Mouse (Mus musculus) heart, adult 2 months (tissue): ENCODE results near the gene Ralgapa1. TPM values are rescaled to one million over a fixed set of nuclear protein-coding genes. Genes with fewer than 3 reads are reported as not detected.

ENCODE experiments used
- DNase-seq, 2 experiments: peaks; one replicate each; pipeline ENCODE4 v3.0.0; 2021
- H3K27ac ChIP-seq: fragments of 200-600 bp; 2 replicates; pipeline ENCODE4 v1.8.1; 2022
- H3K27me3 ChIP-seq: fragments of 200-500 bp; 2 replicates; pipeline ENCODE4 v1.6.1; 2012; ENCODE audit warnings: mild to moderate bottlenecking, low read length, inconsistent platforms, mixed read lengths; ENCODE audit not compliant: control insufficient read depth, insufficient read depth
- H3K36me3 ChIP-seq: fragments of 200-500 bp; 2 replicates; pipeline ENCODE4 v1.6.1; 2012; ENCODE audit warnings: low read length, inconsistent platforms; ENCODE audit not compliant: control insufficient read depth, insufficient read depth
- H3K4me1 ChIP-seq: fragments of 200-500 bp; 2 replicates; pipeline ENCODE4 v1.6.1; 2011; ENCODE audit warnings: low read length; ENCODE audit not compliant: control insufficient read depth, insufficient read depth
- H3K4me3 ChIP-seq: fragments of 200-600 bp; 2 replicates; pipeline ENCODE4 v1.8.1; 2022
- H3K79me2 ChIP-seq: fragments of 200-500 bp; replicated peaks from 2 replicates; pipeline ENCODE4 v1.6.1; 2012; ENCODE audit warnings: mild to moderate bottlenecking, inconsistent platforms, low read length, moderate library complexity, mixed read lengths; ENCODE audit not compliant: control insufficient read depth, insufficient read depth
- H3K9ac ChIP-seq: fragments of 200-500 bp; 2 replicates; pipeline ENCODE4 v1.6.1; 2012; ENCODE audit warnings: low read depth, mild to moderate bottlenecking, control low read depth, inconsistent platforms, low read length, mixed read lengths
- CTCF ChIP-seq: fragments of 200-600 bp; IDR thresholded peaks from 2 replicates; pipeline ENCODE4 v1.8.1; 2022; ENCODE audit warnings: antibody characterized with exemption, mild to moderate bottlenecking, moderate library complexity
- EP300 ChIP-seq: fragments of 200-500 bp; IDR thresholded peaks from 2 replicates; pipeline ENCODE4 v1.6.1; 2011; ENCODE audit warnings: low read depth, low read length, control low read depth; ENCODE audit not compliant: insufficient read depth
- POLR2A ChIP-seq: fragments of 200-500 bp; IDR thresholded peaks from 2 replicates; pipeline ENCODE4 v1.6.1; 2011; ENCODE audit warnings: mild to moderate bottlenecking, low read depth, low read length, control low read depth; ENCODE audit not compliant: insufficient read depth
- WGBS: fragments of 180-500 bp; shearing (Covaris S2); methylation state at CpG from one replicate; pipeline ENCODE4 v1.1.7; 2018; 5-methylcytosine and 5-hydroxymethylcytosine counted together
- intact Hi-C: fragments of 180-260 bp; cut with DNase I; formaldehyde crosslinking; loops from one replicate; pipeline ENCODE4 v1.15.1; 2025
- polyA plus RNA-seq: library from polyadenylated mRNA; depleted of rRNA; stranded (reverse); fragments of >200 nt; gene quantifications from 2 replicates; pipeline ENCODE4 v1.2.3, GENCODE M21; 2012
- total RNA-seq, 2 experiments: library from RNA; stranded (reverse); gene quantifications; 2 replicates each; pipeline ENCODE4 v1.2.3; 2021

Ralgapa1 gene
- total and polyA plus RNA-seq, 3 experiments: 38.8 to 57.0 (median 55.9) TPM

GRCm38 (mm10) chr12:55571661-55572060, 249.3 kb downstream of the Ralgapa1 start:
- intact Hi-C loops: no loop called here
- Histone ChIP-seq H3K79me2 (no peaks in the 10 kb centered on the region), H3K36me3 (no peaks in the 10 kb centered on the region), H3K4me3 (no peak overlapping the region), H3K4me1 (no peaks in the 10 kb centered on the region), H3K9ac (no peak overlapping the region), H3K27me3 (no peaks in the 10 kb centered on the region), H3K27ac (no peak overlapping the region)
- 84% methylated on average over 10 of the region's 10 CpGs for WGBS
- TF ChIP-seq POLR2A (no peak), CTCF (no peak), EP300 (no peak)
- no peak for DNase-seq

DNA sequence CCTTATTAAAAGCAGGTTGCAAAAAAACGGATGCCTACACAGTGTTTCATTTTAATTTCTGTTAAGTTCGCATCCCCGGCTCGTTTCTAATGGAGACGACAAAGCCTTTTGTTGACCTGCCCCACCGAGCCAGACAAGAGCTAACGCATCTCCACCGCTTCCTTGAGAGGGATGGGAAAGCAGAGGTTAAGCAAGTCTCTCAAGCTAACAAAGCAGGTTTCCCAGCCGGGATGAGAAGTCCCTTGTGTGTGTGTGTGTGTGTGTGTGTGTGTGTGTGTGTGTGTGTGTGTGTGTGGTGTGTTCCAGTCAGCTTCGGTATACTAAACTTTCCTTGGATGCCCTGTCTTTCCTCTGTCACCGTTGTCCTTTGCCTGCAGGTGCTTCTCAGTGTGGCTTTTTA, 249.8 kb downstream of the Ralgapa1 start:
- WGBS: 85% methylated on average over 11 of the region's 11 CpGs
- Histone ChIP-seq H3K27me3 (no peaks in the 10 kb centered on the region), H3K79me2 (no peaks in the 10 kb centered on the region), H3K4me3 (no peak overlapping the region), H3K9ac (no peak overlapping the region), H3K27ac (no peak overlapping the region), H3K36me3 (no peaks in the 10 kb centered on the region), H3K4me1 (no peaks in the 10 kb centered on the region)
- TF ChIP-seq CTCF (no peak), EP300 (no peak), POLR2A (no peak)
- intact Hi-C loops: no loop called here
- no peak for DNase-seq

DNA sequence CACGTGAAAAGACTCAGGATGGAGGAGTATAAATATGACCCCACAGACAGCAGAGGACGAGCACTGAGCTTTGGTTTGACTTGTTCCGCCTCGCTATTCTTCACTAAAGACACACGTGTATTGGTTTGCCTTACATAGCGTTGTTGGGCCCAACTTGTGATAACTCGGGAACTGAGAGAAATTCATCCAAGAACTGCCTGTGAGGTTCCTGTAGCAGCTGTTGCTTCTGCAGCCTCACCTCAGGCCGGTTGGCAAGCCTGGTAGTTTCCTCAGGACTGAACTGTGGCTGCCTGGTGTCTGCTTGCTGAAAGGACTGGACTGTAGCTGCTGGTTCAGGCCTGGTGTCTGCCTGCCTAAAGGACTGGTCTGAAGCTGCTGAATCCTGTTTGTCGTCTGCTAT, 250.3 kb downstream of the Ralgapa1 start:
- intact Hi-C loops: no loop called here
- no peak for DNase-seq
- H3K27me3 ChIP-seq: no peaks in the 10 kb centered on the region
- 81% methylated on average over 9 of the region's 9 CpGs for WGBS
- H3K36me3 ChIP-seq: no peaks in the 10 kb centered on the region
- TF ChIP-seq POLR2A: no peak
- TF ChIP-seq CTCF: no peak
- TF ChIP-seq EP300: no peak
- no peak overlapping the region for H3K4me3 ChIP-seq
- H3K27ac ChIP-seq: no peak overlapping the region
- no peak overlapping the region for H3K9ac ChIP-seq
- H3K4me1 ChIP-seq: no peaks in the 10 kb centered on the region
- no peaks in the 10 kb centered on the region for H3K79me2 ChIP-seq

DNA sequence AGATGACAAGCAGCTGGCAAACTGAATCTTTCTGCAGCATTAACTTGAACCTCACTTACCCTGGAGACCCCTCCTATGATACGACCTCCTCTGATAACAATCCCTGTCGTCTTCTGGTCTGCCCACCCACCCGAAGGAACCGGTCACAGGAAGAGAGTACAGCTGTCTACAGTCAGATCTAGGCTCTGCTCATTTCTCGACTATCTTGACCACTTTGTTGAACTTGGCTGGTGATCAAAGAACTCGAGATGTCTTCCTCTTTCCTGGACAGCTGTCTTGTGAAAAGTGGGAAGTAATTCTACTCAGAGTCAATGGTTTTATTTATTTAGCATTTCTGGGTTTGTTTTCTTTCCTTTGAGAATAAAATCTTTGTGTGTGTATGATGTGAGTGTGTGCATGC, 251.3 kb downstream of the Ralgapa1 start:
- WGBS: 26% methylated on average over 6 of the region's 6 CpGs
- no peak overlapping the region for H3K9ac ChIP-seq
- H3K36me3 ChIP-seq: no peaks in the 10 kb centered on the region
- no peaks in the 10 kb centered on the region for H3K79me2 ChIP-seq
- H3K27me3 ChIP-seq: no peaks in the 10 kb centered on the region
- H3K27ac ChIP-seq: no peak overlapping the region
- TF ChIP-seq POLR2A (no peak), EP300 (no peak), CTCF (no peak)
- intact Hi-C loops: no loop called here
- H3K4me1 ChIP-seq: no peaks in the 10 kb centered on the region
- H3K4me3 ChIP-seq: no peak overlapping the region
- no peak for DNase-seq

DNA sequence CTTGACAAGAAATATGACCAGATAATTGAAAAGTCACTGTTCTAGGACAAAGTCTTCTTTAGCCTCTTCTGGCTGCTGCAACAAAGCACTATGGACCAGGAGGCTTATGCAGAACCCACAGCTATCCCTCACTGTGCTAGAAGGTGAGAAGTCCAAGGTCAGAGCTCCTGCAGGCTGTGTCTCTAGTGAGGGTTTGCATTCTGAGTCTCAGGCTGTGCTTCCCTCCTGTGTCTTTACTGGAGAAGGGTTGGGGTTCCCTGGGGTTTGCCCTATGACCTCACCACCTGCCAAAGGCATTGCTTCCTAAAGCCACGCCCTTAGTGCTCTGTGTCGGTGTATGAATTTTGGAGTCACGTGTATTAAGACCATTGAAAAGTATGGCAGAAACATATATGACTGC, 252.5 kb downstream of the Ralgapa1 start:
- WGBS: 70% methylated on average over 3 of the region's 3 CpGs
- Histone ChIP-seq H3K27ac (no peak overlapping the region), H3K36me3 (no peaks in the 10 kb centered on the region), H3K27me3 (no peaks in the 10 kb centered on the region), H3K79me2 (no peaks in the 10 kb centered on the region), H3K4me1 (no peaks in the 10 kb centered on the region), H3K4me3 (no peak overlapping the region), H3K9ac (no peak overlapping the region)
- intact Hi-C loops: no loop called here
- TF ChIP-seq CTCF (no peak), POLR2A (no peak), EP300 (no peak)
- DNase-seq: no peak

GRCm38 (mm10) chr12:55566837-55567236, 254.1 kb downstream of the Ralgapa1 start:
- no peak overlapping the region for H3K27ac ChIP-seq
- H3K4me1 ChIP-seq: no peaks in the 10 kb centered on the region
- intact Hi-C loops: no loop called here
- DNase-seq: no peak
- no peak overlapping the region for H3K4me3 ChIP-seq
- TF ChIP-seq POLR2A (no peak), CTCF (no peak), EP300 (no peak)
- H3K27me3 ChIP-seq: no peaks in the 10 kb centered on the region
- no peak overlapping the region for H3K9ac ChIP-seq
- no peaks in the 10 kb centered on the region for H3K79me2 ChIP-seq
- H3K36me3 ChIP-seq: no peaks in the 10 kb centered on the region
- 82% methylated on average over 5 of the region's 5 CpGs for WGBS
